Mouse (Mus musculus) frontal cortex, adult 2 months (tissue): Measurements from ENCODE around the gene Ankrd39. TPM values are rescaled to one million over a fixed set of nuclear protein-coding genes. Genes with fewer than 3 reads are reported as not detected.

Experiments
- DNase-seq, 2 experiments: peaks; one replicate each; pipeline ENCODE4 v3.0.0; 2022; ENCODE audit warnings: low spot score in 1 of 2; ENCODE audit errors: extremely low spot score in 1 of 2
- polyA plus RNA-seq: library from polyadenylated mRNA; depleted of rRNA; stranded (reverse); fragments of >200 nt; gene quantifications from 2 replicates; pipeline ENCODE4 v1.2.3, GENCODE M21; 2012; rRNA removed

Gene Ankrd39
- polyA plus RNA-seq = 16.2 and 17.7 TPM in 2 replicates

GRCm38 (mm10) chr1:36546888-36547471 is at the start of gene Ankrd39:
TSS of gene Ankrd39 (minus strand) at chr1:36547445.
- DNase-seq = peak; percentile 98 to 99

GRCm38 (mm10) chr1:36596114-36596513 is 48.9 kb upstream of the Ankrd39 start:
- DNase-seq = no peak

- no peak for DNase-seq
These were observed 48.1 kb upstream of the Ankrd39 start for GRCm38 (mm10) chr1:36595167-36595931.

GRCm38 (mm10) chr1:36593099-36593498 is 45.9 kb upstream of the Ankrd39 start:
- DNase-seq = no peak

GRCm38 (mm10) chr1:36591408-36591807 is 44.2 kb upstream of the Ankrd39 start:
- no peak for DNase-seq

GRCm38 (mm10) chr1:36590664-36591063 is 43.4 kb upstream of the Ankrd39 start:
- DNase-seq = no peak

GRCm38 (mm10) chr1:36589486-36589885 is 42.2 kb upstream of the Ankrd39 start:
- DNase-seq = no peak

- DNase-seq = no peak
These were observed 41.5 kb upstream of the Ankrd39 start for GRCm38 (mm10) chr1:36588476-36589450.

GRCm38 (mm10) chr1:36587860-36588259 is 40.6 kb upstream of the Ankrd39 start:
- no peak for DNase-seq

GRCm38 (mm10) chr1:36586288-36586687 is 39.0 kb upstream of the Ankrd39 start:
- no peak for DNase-seq

GRCm38 (mm10) chr1:36583408-36584116 is 36.3 kb upstream of the Ankrd39 start:
- DNase-seq = no peak

- no peak for DNase-seq
These were observed 35.0 kb upstream of the Ankrd39 start for GRCm38 (mm10) chr1:36582211-36582610.

GRCm38 (mm10) chr1:36581260-36581659 is 34.0 kb upstream of the Ankrd39 start:
- no peak for DNase-seq

GRCm38 (mm10) chr1:36580384-36581207 is 33.4 kb upstream of the Ankrd39 start:
- peak in 1 of 2 experiments; percentile 43 for DNase-seq

- DNase-seq = no peak
These were observed 32.7 kb upstream of the Ankrd39 start for GRCm38 (mm10) chr1:36579974-36580383.

GRCm38 (mm10) chr1:36576991-36577675 is 29.9 kb upstream of the Ankrd39 start:
- DNase-seq = no peak

GRCm38 (mm10) chr1:36575347-36575746 is 28.1 kb upstream of the Ankrd39 start:
- no peak for DNase-seq

GRCm38 (mm10) chr1:36574196-36574955 is 27.1 kb upstream of the Ankrd39 start:
- no peak for DNase-seq
